Mouse (Mus musculus): ENCODE measurements around the gene Fzd7. TPM values are rescaled to one million over a fixed set of nuclear protein-coding genes. Genes with fewer than 3 reads are reported as not detected.

Fzd7 gene
- polyA plus RNA-seq, 1 experiment from 2014 or later: 10.8 TPM

DNA sequence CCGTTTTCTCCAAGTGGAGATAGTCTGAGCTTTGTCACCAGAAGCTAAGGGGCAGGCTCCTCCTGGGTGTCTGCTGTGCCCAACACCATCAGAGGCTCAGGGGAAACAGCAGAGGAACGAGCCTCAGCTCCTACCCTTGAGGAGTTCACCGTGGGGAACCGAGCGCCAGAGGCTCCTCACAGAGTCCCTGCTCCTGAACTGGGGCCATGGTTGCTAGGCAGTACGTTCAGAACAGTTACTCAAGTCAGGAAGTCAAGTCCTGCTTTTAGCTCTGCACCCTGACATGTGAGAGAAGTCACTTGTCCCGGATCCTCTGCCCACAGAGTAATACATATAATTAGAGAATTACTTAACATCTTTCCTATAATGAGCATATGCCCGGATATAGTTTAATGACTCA, 23.3 kb upstream of the Fzd7 start:
- ATAC-seq (replicated peaks; ENCODE audit: low FRiP score, low TSS enrichment, low read depth): no peak
- 22% methylated on average over 8 of the region's 8 CpGs for WGBS
- peaks cover 23% of the 10 kb centered on the region for H3K4me1 ChIP-seq (replicated peaks; ENCODE audit: control insufficient read depth, insufficient read depth, low read length)
- no peak for DNase-seq (ENCODE audit: low spot score)
- H3K9ac ChIP-seq (ENCODE audit: low read length): no peak overlapping the region
- no peaks in the 10 kb centered on the region for H3K36me3 ChIP-seq (ENCODE audit: control insufficient read depth, insufficient read depth, low read length)
- H3K4me3 ChIP-seq (ENCODE audit: low read depth, low read length): no peak overlapping the region
- 0 out of 2 replicates have a peak overlapping the region, but pooled peaks have one; percentile 57 for H3K27ac ChIP-seq (ENCODE audit: low read depth)
- no peaks in the 10 kb centered on the region for H3K27me3 ChIP-seq (replicated peaks; ENCODE audit: control insufficient read depth, insufficient read depth, low read length)
- H3K9me3 ChIP-seq (ENCODE audit: control insufficient read depth, low read length): no peaks in the 10 kb centered on the region
- H3K4me2 ChIP-seq (ENCODE audit: low read length): no peak overlapping the region

DNA sequence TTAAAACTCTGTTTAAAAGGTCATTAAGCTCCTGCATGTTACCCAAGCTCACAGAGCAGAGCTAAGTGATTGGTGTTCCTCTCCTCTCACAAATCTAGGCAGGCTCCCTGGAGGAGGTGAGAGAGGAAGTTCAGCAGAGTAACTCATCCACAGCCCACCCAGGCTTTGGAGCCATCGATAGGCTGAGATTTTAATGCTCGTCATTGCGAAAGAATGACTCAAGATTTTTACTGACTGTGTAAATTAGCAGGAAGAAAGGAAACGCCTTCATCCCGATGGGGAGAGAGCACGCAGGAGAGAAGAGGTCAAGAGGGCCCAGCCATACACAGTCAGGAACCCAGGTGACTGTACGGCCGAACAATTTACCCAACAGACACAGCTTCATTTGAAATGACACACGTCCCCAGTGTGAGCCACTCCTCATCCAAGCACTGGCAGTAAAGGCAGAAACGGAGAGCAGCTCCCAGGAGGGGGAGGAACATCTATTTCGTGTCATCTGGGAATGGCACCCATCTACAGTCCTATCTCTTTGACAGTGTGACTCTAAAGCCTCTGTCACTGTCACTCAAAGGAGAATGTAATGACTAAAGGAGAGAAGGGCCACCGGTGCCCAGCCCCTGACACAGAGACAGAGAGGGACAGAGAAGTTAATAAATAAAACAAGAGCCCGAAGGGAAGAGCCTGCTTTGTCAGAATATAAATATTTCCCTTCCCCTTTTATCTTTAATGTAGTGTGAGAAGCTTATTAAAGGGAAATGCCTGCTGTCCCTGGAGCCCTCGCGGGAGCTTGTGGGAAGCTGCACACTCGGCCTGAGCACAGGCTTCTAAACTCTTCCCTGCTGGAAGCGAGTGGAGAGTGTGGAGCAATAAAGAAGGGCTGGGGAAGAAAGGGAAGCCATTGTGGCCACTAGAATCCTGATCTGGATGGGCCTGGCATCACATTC, 17.3 kb upstream of the Fzd7 start:
- Histone ChIP-seq H3K27ac (ENCODE audit: low read depth) (0 out of 2 replicates have a peak overlapping the region, but pooled peaks have one; percentile 39), H3K9me3 (ENCODE audit: control insufficient read depth, low read length) (no peaks in the 10 kb centered on the region), H3K4me3 (ENCODE audit: low read depth, low read length) (no peak overlapping the region), H3K27me3 (replicated peaks; ENCODE audit: control insufficient read depth, insufficient read depth, low read length) (no peaks in the 10 kb centered on the region), H3K36me3 (ENCODE audit: control insufficient read depth, insufficient read depth, low read length) (no peaks in the 10 kb centered on the region), H3K4me2 (ENCODE audit: low read length) (no peak overlapping the region), H3K4me1 (replicated peaks; ENCODE audit: control insufficient read depth, insufficient read depth, low read length) (peaks cover 8% of the 10 kb centered on the region; the same call in 1 of the 2 replicates), H3K9ac (ENCODE audit: low read length) (no peak overlapping the region)
- WGBS: 35% methylated on average over 17 of the region's 17 CpGs
- no peak for DNase-seq (ENCODE audit: low spot score)
- no peak for ATAC-seq (replicated peaks; ENCODE audit: low FRiP score, low TSS enrichment, low read depth)

GRCm38 (mm10) chr1:59465640-59466008, 16.6 kb upstream of the Fzd7 start:
- WGBS: 78% methylated on average over 9 of the region's 9 CpGs
- Histone ChIP-seq H3K36me3 (ENCODE audit: control insufficient read depth, insufficient read depth, low read length) (no peaks in the 10 kb centered on the region), H3K27ac (ENCODE audit: low read depth) (0 out of 2 replicates have a peak overlapping the region, but pooled peaks have one; percentile 39), H3K27me3 (replicated peaks; ENCODE audit: control insufficient read depth, insufficient read depth, low read length) (no peaks in the 10 kb centered on the region), H3K4me2 (ENCODE audit: low read length) (no peak overlapping the region), H3K4me3 (ENCODE audit: low read depth, low read length) (no peak overlapping the region), H3K9me3 (ENCODE audit: control insufficient read depth, low read length) (no peaks in the 10 kb centered on the region), H3K9ac (ENCODE audit: low read length) (no peak overlapping the region), H3K4me1 (replicated peaks; ENCODE audit: control insufficient read depth, insufficient read depth, low read length) (peaks cover 11% of the 10 kb centered on the region)
- DNase-seq (ENCODE audit: low spot score): no peak
- no peak for ATAC-seq (replicated peaks; ENCODE audit: low FRiP score, low TSS enrichment, low read depth)

GRCm38 (mm10) chr1:59469170-59469569, 13.1 kb upstream of the Fzd7 start:
- ATAC-seq (replicated peaks; ENCODE audit: low FRiP score, low TSS enrichment, low read depth) (no peak), DNase-seq (ENCODE audit: low spot score) (no peak)
- Histone ChIP-seq H3K4me3 (ENCODE audit: low read depth, low read length) (no peak overlapping the region), H3K9ac (ENCODE audit: low read length) (no peak overlapping the region), H3K27ac (ENCODE audit: low read depth) (no peak overlapping the region), H3K4me2 (ENCODE audit: low read length) (no peak overlapping the region), H3K36me3 (ENCODE audit: control insufficient read depth, insufficient read depth, low read length) (no peaks in the 10 kb centered on the region), H3K9me3 (ENCODE audit: control insufficient read depth, low read length) (no peaks in the 10 kb centered on the region), H3K27me3 (replicated peaks; ENCODE audit: control insufficient read depth, insufficient read depth, low read length) (no peaks in the 10 kb centered on the region), H3K4me1 (replicated peaks; ENCODE audit: control insufficient read depth, insufficient read depth, low read length) (peaks cover 31% of the 10 kb centered on the region)
- 54% methylated on average over 4 of the region's 4 CpGs for WGBS

GRCm38 (mm10) chr1:59470766-59471165, 11.5 kb upstream of the Fzd7 start:
- H3K4me2 ChIP-seq (ENCODE audit: low read length): no peak overlapping the region
- H3K4me1 ChIP-seq (replicated peaks; ENCODE audit: control insufficient read depth, insufficient read depth, low read length): peaks cover 26% of the 10 kb centered on the region
- ATAC-seq (replicated peaks; ENCODE audit: low FRiP score, low TSS enrichment, low read depth) (no peak), DNase-seq (ENCODE audit: low spot score) (no peak)
- H3K27ac ChIP-seq (ENCODE audit: low read depth): no peak overlapping the region
- no peak overlapping the region for H3K9ac ChIP-seq (ENCODE audit: low read length)
- no peak overlapping the region for H3K4me3 ChIP-seq (ENCODE audit: low read depth, low read length)
- H3K36me3 ChIP-seq (ENCODE audit: control insufficient read depth, insufficient read depth, low read length): no peaks in the 10 kb centered on the region
- no peaks in the 10 kb centered on the region for H3K27me3 ChIP-seq (replicated peaks; ENCODE audit: control insufficient read depth, insufficient read depth, low read length)
- WGBS: 48% methylated on average over 4 of the region's 4 CpGs
- H3K9me3 ChIP-seq (ENCODE audit: control insufficient read depth, low read length): no peaks in the 10 kb centered on the region

GRCm38 (mm10) chr1:59472368-59473180, 9.7 kb upstream of the Fzd7 start:
- H3K4me1 ChIP-seq (replicated peaks; ENCODE audit: control insufficient read depth, insufficient read depth, low read length): peaks cover 25% of the 10 kb centered on the region
- no peaks in the 10 kb centered on the region for H3K9me3 ChIP-seq (ENCODE audit: control insufficient read depth, low read length)
- DNase-seq (ENCODE audit: low spot score): no peak
- H3K36me3 ChIP-seq (ENCODE audit: control insufficient read depth, insufficient read depth, low read length): no peaks in the 10 kb centered on the region
- no peak overlapping the region for H3K9ac ChIP-seq (ENCODE audit: low read length)
- 13% methylated on average over 9 of the region's 11 CpGs for WGBS
- no peak overlapping the region for H3K4me3 ChIP-seq (ENCODE audit: low read depth, low read length)
- no peaks in the 10 kb centered on the region for H3K27me3 ChIP-seq (replicated peaks; ENCODE audit: control insufficient read depth, insufficient read depth, low read length)
- no peak overlapping the region for H3K4me2 ChIP-seq (ENCODE audit: low read length)
- H3K27ac ChIP-seq (ENCODE audit: low read depth): no peak overlapping the region
- ATAC-seq (replicated peaks; ENCODE audit: low FRiP score, low TSS enrichment, low read depth): no peak

DNA sequence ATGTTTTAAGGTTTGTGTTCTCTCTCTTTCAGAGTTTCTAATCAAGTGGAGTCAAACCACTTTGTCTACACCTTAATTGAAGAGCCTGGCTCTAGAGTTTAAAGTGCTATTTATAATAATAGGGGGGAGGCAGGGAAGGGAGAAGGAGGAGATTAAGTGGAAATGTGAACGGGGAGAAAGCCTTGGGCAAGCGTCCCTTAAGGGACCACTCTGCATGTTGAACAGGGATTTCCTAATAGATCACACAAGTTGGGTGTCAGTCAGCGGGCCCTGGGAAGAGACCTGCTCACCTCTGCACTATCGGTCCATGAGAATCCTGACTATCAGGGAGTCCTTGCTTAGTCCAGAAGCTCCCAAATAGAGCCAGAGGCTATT, 9.1 kb upstream of the Fzd7 start:
- Histone ChIP-seq H3K9me3 (ENCODE audit: control insufficient read depth, low read length) (no peaks in the 10 kb centered on the region), H3K9ac (ENCODE audit: low read length) (no peak overlapping the region), H3K27me3 (replicated peaks; ENCODE audit: control insufficient read depth, insufficient read depth, low read length) (no peaks in the 10 kb centered on the region), H3K36me3 (ENCODE audit: control insufficient read depth, insufficient read depth, low read length) (no peaks in the 10 kb centered on the region), H3K27ac (ENCODE audit: low read depth) (no peak overlapping the region), H3K4me2 (ENCODE audit: low read length) (no peak overlapping the region), H3K4me1 (replicated peaks; ENCODE audit: control insufficient read depth, insufficient read depth, low read length) (peaks cover 25% of the 10 kb centered on the region), H3K4me3 (ENCODE audit: low read depth, low read length) (no peak overlapping the region)
- ATAC-seq (replicated peaks; ENCODE audit: low FRiP score, low TSS enrichment, low read depth): no peak
- WGBS: 25% methylated on average over 4 of the region's 4 CpGs
- no peak for DNase-seq (ENCODE audit: low spot score)

DNA sequence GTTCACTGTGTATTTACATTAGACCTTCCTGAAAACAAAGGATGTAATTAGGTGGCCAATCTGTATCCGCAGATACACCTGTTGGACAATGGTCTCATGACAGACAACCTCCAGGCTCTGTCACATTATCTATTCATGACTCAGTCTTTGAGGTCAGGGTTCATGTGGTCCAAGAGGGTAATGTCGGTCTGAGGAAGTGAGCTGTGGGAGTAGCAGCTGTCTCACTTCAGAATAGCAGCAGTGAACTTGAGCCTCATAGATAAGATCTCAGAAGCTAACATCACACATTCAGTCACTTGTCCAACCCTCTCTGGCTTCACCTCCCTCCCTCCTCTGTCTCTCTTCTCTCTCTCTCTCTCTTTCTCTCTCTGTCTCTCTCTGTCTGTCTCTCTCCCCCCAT, 6.6 kb upstream of the Fzd7 start:
- Histone ChIP-seq H3K27ac (ENCODE audit: low read depth) (no peak overlapping the region), H3K27me3 (replicated peaks; ENCODE audit: control insufficient read depth, insufficient read depth, low read length) (no peaks in the 10 kb centered on the region), H3K36me3 (ENCODE audit: control insufficient read depth, insufficient read depth, low read length) (no peaks in the 10 kb centered on the region), H3K4me2 (ENCODE audit: low read length) (no peak overlapping the region), H3K9me3 (ENCODE audit: control insufficient read depth, low read length) (no peaks in the 10 kb centered on the region), H3K9ac (ENCODE audit: low read length) (no peak overlapping the region), H3K4me3 (ENCODE audit: low read depth, low read length) (no peak overlapping the region), H3K4me1 (replicated peaks; ENCODE audit: control insufficient read depth, insufficient read depth, low read length) (peaks cover 28% of the 10 kb centered on the region)
- DNase-seq (ENCODE audit: low spot score) (no peak), ATAC-seq (replicated peaks; ENCODE audit: low FRiP score, low TSS enrichment, low read depth) (no peak; the same call in 1 of the 2 replicates)
- WGBS: 36% methylated on average over 2 of the region's 2 CpGs

Data from intestine, embryonic 14.5 days (tissue).